27 mouse cellular contexts compared by ENCODE assay signal in the genomic region with DNA sequence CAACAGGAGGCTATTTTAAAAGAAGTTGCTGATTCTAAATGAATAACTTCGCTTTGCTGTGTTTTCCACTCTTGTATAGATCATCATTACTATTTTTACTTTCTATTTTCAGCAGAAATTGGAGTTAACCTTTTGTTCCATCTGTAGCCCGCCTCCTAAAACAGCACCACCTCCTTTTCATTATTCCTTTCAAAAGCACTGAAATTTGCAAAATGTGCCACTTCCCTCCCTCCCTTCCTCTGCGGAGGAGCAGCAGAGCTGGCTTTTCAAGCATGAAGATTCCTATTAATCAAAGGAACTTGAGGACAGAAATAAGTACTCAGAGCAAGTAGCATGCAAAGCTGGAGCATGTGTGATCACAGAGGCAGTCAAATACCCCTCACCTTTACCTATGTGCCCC.
DNase-seq lines count a peak whose midpoint lies in the region; ATAC-seq and TF ChIP-seq lines count a peak whose summit lies in the region.
"Had no signal": no experiment of that assay in that cellular context is flagged by ENCODE, and none has a peak within 500 bp of the region (broad histone marks: within the 10 kb centered on the region; RNA-seq: fewer than 3 reads in every experiment).

No protein-coding gene starts in this region.

- no peak for ATAC-seq in forebrain, postnatal 0 days
- ATAC-seq in forebrain, embryonic 15.5 days (replicated peaks), result no peak
- no peak for ATAC-seq in neural tube, embryonic 15.5 days (ENCODE audit: low FRiP score)
- ATAC-seq in erythroblast, adult 5-6 weeks (replicated peaks; ENCODE audit: low FRiP score, poor library complexity, severe bottlenecking), result no peak
- ATAC-seq: activated CD4-positive, CD25-positive, alpha-beta regulatory T cell, adult 4 months; intestine, postnatal 0 days; midbrain, embryonic 13.5 days had no signal

- no peak overlapping the region for H3K27ac ChIP-seq in forebrain, postnatal 0 days (ENCODE audit: low read depth, low read length)
- H3K27ac ChIP-seq in forebrain, embryonic 15.5 days (replicated peaks), result no peak overlapping the region
- H3K27ac ChIP-seq in neural tube, embryonic 15.5 days (replicated peaks), result no peak overlapping the region
- H3K27ac ChIP-seq: embryonic facial prominence, embryonic 15.5 days; heart, adult 2 months; hindbrain, embryonic 12.5 days; limb, embryonic 10.5 days; liver, embryonic 15.5 days; lung, embryonic 15.5 days; midbrain, embryonic 13.5 days had no signal

- TF ChIP-seq CTCF in forebrain, postnatal 0 days (IDR thresholded peaks at IDR 0.05; ENCODE audit: low read depth), result no peak

- intact Hi-C loops in left cerebral cortex, postnatal 14 days (cut with DNase I), result no loop called here
- intact Hi-C loops in left cerebral cortex, postnatal 10 days (cut with DNase I), result no loop called here

- H3K4me1 ChIP-seq in forebrain, postnatal 0 days (ENCODE audit: insufficient read depth), result no peaks in the 10 kb centered on the region
- H3K4me1 ChIP-seq in forebrain, embryonic 15.5 days, result no peaks in the 10 kb centered on the region
- no peaks in the 10 kb centered on the region for H3K4me1 ChIP-seq in neural tube, embryonic 15.5 days
- H3K4me1 ChIP-seq: embryonic facial prominence, embryonic 15.5 days; hindbrain, embryonic 12.5 days; limb, embryonic 10.5 days; liver, embryonic 15.5 days; lung, embryonic 15.5 days; megakaryocyte, embryonic 14.5 days; midbrain, embryonic 13.5 days had no signal

- H3K9me3 ChIP-seq in forebrain, postnatal 0 days (ENCODE audit: low read length), result no peaks in the 10 kb centered on the region
- H3K9me3 ChIP-seq in forebrain, embryonic 15.5 days, result no peaks in the 10 kb centered on the region
- no peaks in the 10 kb centered on the region for H3K9me3 ChIP-seq in neural tube, embryonic 15.5 days (replicated peaks)
- H3K9me3 ChIP-seq: embryonic facial prominence, embryonic 15.5 days; hindbrain, embryonic 12.5 days; limb, embryonic 10.5 days; liver, embryonic 15.5 days; lung, embryonic 15.5 days; midbrain, embryonic 13.5 days had no signal

- DNase-seq in forebrain, postnatal 0 days, result peak; percentile 4
- peak; percentile 6 to 12 for DNase-seq in left cerebral cortex, postnatal 14 days (ENCODE audit: low spot score in 2 of 2)
- DNase-seq in left cerebral cortex, postnatal 10 days (ENCODE audit: extremely low spot score in 1 of 2, low spot score in 2 of 2), result no peak
- DNase-seq in layer of hippocampus, adult 11-12 months (ENCODE audit: low spot score), result peak; percentile 4
- DNase-seq in layer of hippocampus, postnatal 14 days (ENCODE audit: low spot score in 2 of 2), result peak; percentile 12 to 43
- DNase-seq: adrenal gland, postnatal 14 days; cerebellum, adult 9-11 months; gastrocnemius, postnatal 14 days; heart, adult 2 months; kidney, postnatal 36 days; liver; lung, postnatal 36 days; retina, postnatal 1 day; spleen, adult 18-20 months; thymus, postnatal 14 days had no signal

- WGBS in forebrain, postnatal 0 days, result 34% methylated on average over 3 of the region's 3 CpGs
- 42% methylated on average over 3 of the region's 3 CpGs for WGBS in forebrain, embryonic 15.5 days
- 50% methylated on average over 3 of the region's 3 CpGs for WGBS in neural tube, embryonic 15.5 days

- H3K36me3 ChIP-seq in forebrain, postnatal 0 days (ENCODE audit: insufficient read depth), result no peaks in the 10 kb centered on the region
- H3K36me3 ChIP-seq in forebrain, embryonic 15.5 days, result no peaks in the 10 kb centered on the region
- H3K36me3 ChIP-seq in neural tube, embryonic 15.5 days, result no peaks in the 10 kb centered on the region
- H3K36me3 ChIP-seq: embryonic facial prominence, embryonic 15.5 days; hindbrain, embryonic 12.5 days; limb, embryonic 10.5 days; liver, embryonic 15.5 days; lung, embryonic 15.5 days; midbrain, embryonic 13.5 days had no signal

- no peak overlapping the region for H3K9ac ChIP-seq in forebrain, postnatal 0 days
- H3K9ac ChIP-seq in forebrain, embryonic 15.5 days (replicated peaks), result no peak overlapping the region
- H3K9ac ChIP-seq in neural tube, embryonic 15.5 days (replicated peaks), result no peak overlapping the region
- H3K9ac ChIP-seq: embryonic facial prominence, embryonic 15.5 days; hindbrain, embryonic 12.5 days; liver, embryonic 15.5 days; lung, embryonic 15.5 days; midbrain, embryonic 13.5 days had no signal

- H3K4me2 ChIP-seq in forebrain, postnatal 0 days (ENCODE audit: low read depth), result no peak overlapping the region
- no peak overlapping the region for H3K4me2 ChIP-seq in forebrain, embryonic 15.5 days (replicated peaks)
- no peak overlapping the region for H3K4me2 ChIP-seq in neural tube, embryonic 15.5 days
- H3K4me2 ChIP-seq: embryonic facial prominence, embryonic 15.5 days; hindbrain, embryonic 12.5 days; liver, embryonic 15.5 days; lung, embryonic 15.5 days; midbrain, embryonic 13.5 days had no signal

- H3K4me3 ChIP-seq in forebrain, postnatal 0 days (ENCODE audit: low read depth, low read length), result no peak overlapping the region
- H3K4me3 ChIP-seq in forebrain, embryonic 15.5 days, result no peak overlapping the region
- H3K4me3 ChIP-seq in neural tube, embryonic 15.5 days (replicated peaks), result no peak overlapping the region
- H3K4me3 ChIP-seq: embryonic facial prominence, embryonic 15.5 days; heart, adult 2 months; hindbrain, embryonic 12.5 days; limb, embryonic 10.5 days; liver, embryonic 15.5 days; lung, embryonic 15.5 days; megakaryocyte, embryonic 14.5 days; midbrain, embryonic 13.5 days had no signal

- no peaks in the 10 kb centered on the region for H3K27me3 ChIP-seq in forebrain, postnatal 0 days (ENCODE audit: insufficient read depth, low read length)
- H3K27me3 ChIP-seq in forebrain, embryonic 15.5 days, result no peaks in the 10 kb centered on the region
- H3K27me3 ChIP-seq in neural tube, embryonic 15.5 days (replicated peaks), result no peaks in the 10 kb centered on the region
- H3K27me3 ChIP-seq: embryonic facial prominence, embryonic 15.5 days; hindbrain, embryonic 12.5 days; liver, embryonic 15.5 days; lung, embryonic 15.5 days; megakaryocyte, embryonic 14.5 days; midbrain, embryonic 13.5 days had no signal

Comparison
In these comparisons a context has a peak if more than half of its experiments do, and no peak if none do; other contexts are left out.
1. DNase-seq: peak in forebrain, postnatal 0 days (single experiment), left cerebral cortex, postnatal 14 days (2 of 2), layer of hippocampus, adult 11-12 months (single experiment) and layer of hippocampus, postnatal 14 days (2 of 2); none in left cerebral cortex, postnatal 10 days (0 of 2).